Mouse (Mus musculus) c-Kit-positive CD71-positive TER-119-positive erythroid progenitor cells, embryonic 14.5 days (primary cell): ENCODE data around the gene Lexm.
A peak's percentile ranks its signal among the peaks of the same experiment; 100 is the strongest.

Experiments
- DNase-seq: peaks from one replicate; pipeline ENCODE4 v3.0.0-alpha.2; 2013; ENCODE audit warnings: low spot score

Lexm gene

GRCm38 (mm10) chr4:106581865-106582204 is 35.2 kb downstream of the Lexm start:
- no peak for DNase-seq

GRCm38 (mm10) chr4:106581176-106581864 is 35.7 kb downstream of the Lexm start:
- no peak for DNase-seq

- no peak for DNase-seq
These were observed 39.5 kb downstream of the Lexm start for GRCm38 (mm10) chr4:106577511-106577910.

- no peak for DNase-seq
These were observed 42.0 kb downstream of the Lexm start for GRCm38 (mm10) chr4:106575022-106575421.

GRCm38 (mm10) chr4:106571081-106571724 is 45.8 kb downstream of the Lexm start:
- no peak for DNase-seq

- DNase-seq, result no peak
These were observed 47.4 kb downstream of the Lexm start for GRCm38 (mm10) chr4:106569680-106570079.

- no peak for DNase-seq
These were observed 52.9 kb downstream of the Lexm start for GRCm38 (mm10) chr4:106564161-106564560.

- DNase-seq, result no peak
These were observed 53.9 kb downstream of the Lexm start for GRCm38 (mm10) chr4:106562837-106563790.

- no peak for DNase-seq
These were observed 55.0 kb downstream of the Lexm start for GRCm38 (mm10) chr4:106562006-106562405.

- peak; percentile 89 for DNase-seq
These were observed 55.9 kb downstream of the Lexm start, which contains the start of gene Dhcr24 for GRCm38 (mm10) chr4:106560846-106561781. Gene Dhcr24, plus strand, starts transcription at chr4:106561038.

- peak; percentile 14 for DNase-seq
These were observed 56.7 kb downstream of the Lexm start for GRCm38 (mm10) chr4:106560213-106560845.

GRCm38 (mm10) chr4:106559343-106560212 is 57.5 kb downstream of the Lexm start:
- DNase-seq, result no peak

GRCm38 (mm10) chr4:106557978-106558377 is 59.1 kb downstream of the Lexm start:
- DNase-seq, result no peak

GRCm38 (mm10) chr4:106557262-106557661 is 59.8 kb downstream of the Lexm start:
- DNase-seq, result no peak

- no peak for DNase-seq
These were observed 66.4 kb downstream of the Lexm start for GRCm38 (mm10) chr4:106550516-106551166.

GRCm38 (mm10) chr4:106548113-106548512 is 68.9 kb downstream of the Lexm start:
- no peak for DNase-seq

- DNase-seq, result no peak
These were observed 70.1 kb downstream of the Lexm start for GRCm38 (mm10) chr4:106546896-106547295.

- DNase-seq, result no peak
These were observed 71.1 kb downstream of the Lexm start for GRCm38 (mm10) chr4:106545817-106546373.

GRCm38 (mm10) chr4:106542211-106542610 is 74.8 kb downstream of the Lexm start:
- no peak for DNase-seq
